Mouse (Mus musculus): ENCODE measurements around the gene Olfr154.
"Not testable (repeated sequence)": the region's sequence is repeated elsewhere in the genome, so short reads cannot be mapped to it uniquely, and the experiment has no call there.

Olfr154 gene

DNA sequence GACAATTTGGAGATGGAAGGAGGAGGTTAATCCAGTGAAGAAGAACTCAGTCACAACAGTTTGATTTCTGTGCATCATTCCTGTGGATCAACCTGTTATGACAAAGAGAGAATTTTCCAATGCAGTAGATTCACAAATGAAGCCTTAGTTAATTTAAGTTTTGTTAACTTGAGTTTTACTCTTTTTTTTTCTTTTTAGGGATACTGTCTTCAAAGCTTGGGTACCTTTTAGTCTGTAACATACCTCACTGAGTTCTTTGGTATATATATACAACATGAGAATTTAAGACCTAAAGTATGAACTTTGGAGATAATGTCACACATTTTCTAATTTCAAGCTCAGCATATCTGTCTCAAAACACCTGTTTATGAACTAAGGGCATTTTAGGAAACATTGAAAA lies at the start of gene Olfr154:
TSS of gene Olfr154 (minus strand) at position 101 of the 400 bp plus-strand sequence.
- not testable (repeated sequence) for DNase-seq

DNA sequence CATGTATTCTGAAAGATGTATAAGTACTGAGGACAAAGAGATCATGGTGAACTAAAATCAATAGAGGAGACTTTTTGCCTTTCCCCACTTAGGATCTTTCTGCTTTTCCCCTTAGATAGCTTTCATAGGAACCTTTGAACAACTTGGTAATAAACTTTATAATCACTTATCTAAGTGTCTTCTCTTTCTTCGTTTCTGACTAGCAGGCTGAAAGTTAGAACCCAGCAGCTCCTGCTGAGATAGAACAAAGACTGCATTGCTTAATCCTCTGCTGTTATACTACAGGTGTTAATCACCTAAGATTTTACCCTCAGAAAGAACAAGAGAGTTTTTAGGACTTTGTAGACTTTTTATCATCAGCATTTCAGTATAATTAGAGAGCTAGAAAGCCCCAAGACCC lies 46.9 kb upstream of the Olfr154 start:
- no peak for DNase-seq

DNA sequence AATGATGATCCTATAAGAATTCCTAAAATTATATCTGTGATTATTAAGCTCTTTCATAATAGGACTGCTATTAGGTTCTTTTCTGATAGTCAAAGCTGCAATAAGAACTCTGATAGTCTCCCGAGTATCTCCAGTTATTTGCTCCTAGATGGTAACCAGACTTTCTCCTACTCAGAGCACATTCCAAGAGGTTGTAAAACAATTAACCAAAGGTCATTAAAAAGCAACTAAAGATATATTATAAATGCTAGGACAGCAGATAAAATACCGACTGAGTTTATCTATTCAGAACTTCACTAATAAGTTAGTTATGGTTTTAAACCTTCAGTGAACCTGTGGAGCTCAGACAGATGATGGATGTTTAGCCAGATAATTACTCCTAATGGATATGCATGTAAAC lies 46.4 kb upstream of the Olfr154 start:
- DNase-seq = not testable (repeated sequence)

DNA sequence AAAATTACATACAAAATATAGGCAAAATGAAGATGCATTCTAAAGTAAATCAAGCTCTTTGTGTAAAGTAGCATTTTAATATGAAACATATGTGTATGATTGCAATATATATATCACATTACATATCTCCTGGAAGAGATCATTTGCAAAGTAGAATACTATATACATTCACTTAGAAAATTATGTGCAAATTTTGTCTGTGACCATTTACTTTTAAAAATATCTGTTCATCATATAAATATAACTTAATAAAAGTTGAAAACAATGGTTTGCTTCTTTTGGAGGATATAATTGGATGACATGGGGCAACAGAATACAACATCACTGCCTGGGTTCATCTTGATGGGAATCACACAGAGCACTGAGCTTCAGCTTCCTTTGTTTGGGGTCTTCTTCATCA lies 24.9 kb upstream of the Olfr154 start, which contains the start of gene Olfr1008:
TSS of gene Olfr1008 (plus strand) at position 301 of the 400 bp plus-strand sequence.
- no peak for DNase-seq

DNA sequence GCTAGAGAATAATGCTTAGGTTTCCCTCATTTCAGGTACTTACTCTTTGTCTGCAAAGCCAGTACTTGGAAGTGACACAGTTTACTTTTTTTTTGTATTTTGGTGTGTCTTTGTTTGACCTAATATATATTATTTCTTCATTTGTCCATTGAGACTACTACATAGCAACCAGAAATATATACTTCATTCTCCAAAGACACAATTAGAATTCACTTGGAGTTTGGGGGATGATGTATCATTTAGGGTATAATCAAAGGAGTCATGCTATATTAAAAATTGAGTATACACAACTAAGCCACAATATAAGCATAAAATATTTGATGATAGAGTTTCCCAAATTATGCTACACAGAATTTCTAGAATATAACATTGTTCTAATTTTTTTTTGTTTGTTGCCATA lies 14.4 kb upstream of the Olfr154 start, which contains the start of gene Olfr1006:
TSS of gene Olfr1006 (minus strand) at position 101 of the 400 bp plus-strand sequence.
- no peak for DNase-seq

DNA sequence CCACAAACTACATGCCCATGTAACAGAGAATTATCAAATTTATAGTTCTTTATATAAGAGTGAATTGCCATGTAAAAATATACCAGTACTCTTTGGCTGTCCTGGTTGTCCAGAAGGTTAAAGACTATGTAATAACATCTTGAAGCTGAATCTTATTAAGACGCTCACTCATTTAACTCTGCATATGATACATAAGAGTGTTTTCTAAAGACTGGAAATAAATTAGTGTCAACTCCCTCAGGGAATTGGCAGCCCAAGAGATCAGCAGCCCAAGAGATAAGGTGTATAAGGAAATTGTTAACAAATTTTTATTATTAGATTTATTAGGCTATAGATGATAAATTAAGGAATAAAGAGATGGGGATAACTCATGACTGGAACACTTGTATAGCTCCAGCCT lies 13.7 kb downstream of the Olfr154 start, which contains the start of gene Olfr1002:
TSS of gene Olfr1002 (minus strand) at position 101 of the 400 bp plus-strand sequence.
- DNase-seq = no peak

Data from lung, postnatal 14 days (tissue).